ENCODE assay signal across 27 mouse cellular contexts in the genomic region with DNA sequence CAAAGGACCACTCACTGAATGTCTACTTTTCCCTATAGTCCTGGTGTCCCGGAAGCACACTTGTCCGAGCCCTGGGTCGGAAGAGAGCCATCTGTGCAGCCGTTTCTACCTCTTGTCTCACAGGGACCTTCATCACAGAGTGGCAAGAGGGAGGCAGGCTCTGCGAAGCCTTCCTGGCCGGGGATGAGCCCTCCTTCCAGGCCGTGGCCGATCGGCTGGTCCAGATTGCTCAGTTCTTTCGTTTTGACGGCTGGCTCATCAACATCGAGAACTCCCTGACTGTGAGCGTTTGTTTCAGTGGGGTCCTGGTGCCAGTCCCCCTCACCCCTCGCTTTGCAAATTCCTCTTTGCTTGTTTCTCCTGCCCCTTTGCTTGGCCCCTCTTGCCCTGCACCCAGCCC. TPM values are rescaled to one million over a fixed set of nuclear protein-coding genes. Genes with fewer than 3 reads are reported as not detected.
"Had no signal": no experiment of that assay in that cellular context is flagged by ENCODE, and none has a peak within 500 bp of the region (broad histone marks: within the 10 kb centered on the region; RNA-seq: fewer than 3 reads in every experiment).

No protein-coding gene starts in this region.

- H3K9me3 ChIP-seq: heart, embryonic 10.5 days; heart, embryonic 12.5 days; hindbrain, embryonic 10.5 days; hindbrain, embryonic 12.5 days; intestine, embryonic 15.5 days; limb, embryonic 10.5 days; limb, embryonic 12.5 days; liver, embryonic 13.5 days; liver, embryonic 15.5 days had no signal

- ATAC-seq: hindbrain, embryonic 16.5 days; inflammation-experienced regulatory T-cells, adult 6 months; intestine, embryonic 15.5 days; intestine, postnatal 0 days had no signal

- H3K9ac ChIP-seq: heart, embryonic 12.5 days; hindbrain, embryonic 12.5 days; intestine, embryonic 15.5 days; limb, embryonic 12.5 days; liver, embryonic 13.5 days; liver, embryonic 15.5 days had no signal

- DNase-seq: gastrocnemius, adult 2 months; gastrocnemius, postnatal 10 days; gastrocnemius, postnatal 25 days; heart, adult 18-20 months; heart, postnatal 10 days; heart, postnatal 4 days; kidney, adult 18-20 months; kidney, adult 8-10 months; kidney, postnatal 10 days; kidney, postnatal 25 days; kidney, postnatal 4 days; liver; liver, embryonic 13.5 days had no signal

- H3K4me2 ChIP-seq: heart, embryonic 12.5 days; hindbrain, embryonic 12.5 days; intestine, embryonic 15.5 days; limb, embryonic 12.5 days; liver, embryonic 11.5 days; liver, embryonic 13.5 days; liver, embryonic 15.5 days had no signal

- H3K4me3 ChIP-seq: gastrocnemius, adult 2 months; heart, embryonic 10.5 days; heart, embryonic 12.5 days; hindbrain, embryonic 10.5 days; hindbrain, embryonic 12.5 days; intestine, embryonic 15.5 days; layer of hippocampus, adult 2 months; left cerebral cortex, adult 2 months; limb, embryonic 10.5 days; limb, embryonic 12.5 days; liver, embryonic 13.5 days; liver, embryonic 15.5 days had no signal

- H3K27me3 ChIP-seq: hindbrain, embryonic 12.5 days; intestine, embryonic 15.5 days; limb, embryonic 12.5 days; liver, embryonic 13.5 days; liver, embryonic 15.5 days had no signal

- H3K27ac ChIP-seq: gastrocnemius, adult 2 months; heart, embryonic 10.5 days; hindbrain, embryonic 10.5 days; hindbrain, embryonic 12.5 days; intestine, embryonic 15.5 days; layer of hippocampus, adult 2 months; left cerebral cortex, adult 2 months; limb, embryonic 12.5 days; liver, embryonic 13.5 days; liver, embryonic 15.5 days had no signal

RNA-seq across cellular contexts. Expression of gene C1qtnf1, which starts 53.7 kb away (rescaled TPM):
- polyA plus RNA-seq: inflammation-experienced regulatory T-cells, adult 6 months had no signal
